Mouse (Mus musculus) embryonic facial prominence, embryonic 13.5 days (tissue): ENCODE data around the gene A930004D18Rik. TPM values are rescaled to one million over a fixed set of nuclear protein-coding genes. Genes with fewer than 3 reads are reported as not detected.

Source experiments
- ATAC-seq: fragments of 200-750 bp; cut with Nextera tagmentation; 2 replicates; pipeline ENCODE4 v1.8.0; 2017; ENCODE audit warnings: low read depth; ENCODE audit not compliant: insufficient number of reproducible peaks, insufficient read depth, low FRiP score, low TSS enrichment
- H3K27ac ChIP-seq: fragments of 300-500 bp; sonication (generic); 2 replicates; pipeline ENCODE4 v1.5.1; 2015; ENCODE audit warnings: moderate library complexity, mild to moderate bottlenecking, inconsistent platforms
- H3K27me3 ChIP-seq: fragments of 300-500 bp; sonication (generic); 2 replicates; pipeline ENCODE4 v1.6.1; 2015; ENCODE audit warnings: mild to moderate bottlenecking, inconsistent platforms
- H3K36me3 ChIP-seq: fragments of 300-500 bp; sonication (generic); 2 replicates; pipeline ENCODE4 v1.6.1; 2015; ENCODE audit warnings: mild to moderate bottlenecking, inconsistent platforms
- H3K4me1 ChIP-seq: fragments of 300-500 bp; sonication (generic); 2 replicates; pipeline ENCODE4 v1.6.1; 2015; ENCODE audit warnings: inconsistent platforms
- H3K4me2 ChIP-seq: fragments of 300-500 bp; sonication (generic); 2 replicates; pipeline ENCODE4 v1.6.1; 2015; ENCODE audit warnings: moderate library complexity, mild to moderate bottlenecking, inconsistent platforms
- H3K4me3 ChIP-seq: fragments of 300-500 bp; sonication (generic); 2 replicates; pipeline ENCODE4 v1.5.1; 2015; ENCODE audit warnings: mild to moderate bottlenecking, inconsistent platforms
- H3K9ac ChIP-seq: fragments of 300-500 bp; sonication (generic); 2 replicates; pipeline ENCODE4 v1.6.1; 2015; ENCODE audit warnings: mild to moderate bottlenecking, inconsistent platforms
- H3K9me3 ChIP-seq: fragments of 300-500 bp; sonication (generic); 2 replicates; pipeline ENCODE4 v1.6.1; 2016; ENCODE audit warnings: inconsistent platforms
- WGBS: fragments of 180-500 bp; shearing (Covaris S2); methylation state at CpG from one replicate; pipeline ENCODE4 v1.1.7; 2015; ENCODE audit warnings: mixed read lengths; 5-methylcytosine and 5-hydroxymethylcytosine counted together
- polyA plus RNA-seq: library from polyadenylated mRNA; unstranded; fragments of >200 nt; fragmentation: Nextera tagmentation; extraction: Ambion mirVana; gene quantifications from 2 replicates; pipeline ENCODE4 v1.2.1, GENCODE M21; 2015

Gene A930004D18Rik
- 13.7 and 15.0 TPM in 2 replicates for polyA plus RNA-seq

DNA sequence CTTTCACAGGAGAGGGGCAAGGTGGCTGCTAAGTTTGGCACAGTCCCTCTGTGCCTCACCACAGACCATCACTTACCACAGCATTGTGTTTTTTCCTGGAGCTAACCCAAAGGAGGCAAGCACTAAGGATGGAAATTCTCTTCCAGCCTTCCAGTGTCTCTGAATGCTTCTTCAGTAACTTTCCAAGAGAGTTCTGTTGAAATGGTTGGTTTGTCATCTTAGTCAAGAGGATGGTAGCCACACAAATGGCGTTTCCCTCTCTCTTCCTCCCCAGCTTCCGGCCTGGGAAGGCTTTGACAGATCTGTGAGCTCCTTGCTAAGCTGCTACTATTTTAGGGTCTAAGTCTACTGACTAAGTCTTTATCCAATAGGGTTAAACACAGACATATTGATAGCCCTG, at the start of gene A930004D18Rik:
Gene A930004D18Rik, minus strand, starts transcription at position 247 of the 400 bp plus-strand sequence.
- WGBS: 46% methylated on average over 2 of the region's 2 CpGs
- Histone ChIP-seq H3K4me3 (no peak within 1 kb of the TSS), H3K27ac (no peak within 1 kb of the TSS), H3K4me2 (no peak within 1 kb of the TSS), H3K27me3 (0 out of 2 replicates have a peak, but pooled peaks cover 3% of the 10 kb centered on the region), H3K4me1 (peaks cover 58% of the 10 kb centered on the region), H3K9me3 (no peaks in the 10 kb centered on the region), H3K9ac (no peak within 1 kb of the TSS), H3K36me3 (no peaks in the 10 kb centered on the region)
- no peak for ATAC-seq

DNA sequence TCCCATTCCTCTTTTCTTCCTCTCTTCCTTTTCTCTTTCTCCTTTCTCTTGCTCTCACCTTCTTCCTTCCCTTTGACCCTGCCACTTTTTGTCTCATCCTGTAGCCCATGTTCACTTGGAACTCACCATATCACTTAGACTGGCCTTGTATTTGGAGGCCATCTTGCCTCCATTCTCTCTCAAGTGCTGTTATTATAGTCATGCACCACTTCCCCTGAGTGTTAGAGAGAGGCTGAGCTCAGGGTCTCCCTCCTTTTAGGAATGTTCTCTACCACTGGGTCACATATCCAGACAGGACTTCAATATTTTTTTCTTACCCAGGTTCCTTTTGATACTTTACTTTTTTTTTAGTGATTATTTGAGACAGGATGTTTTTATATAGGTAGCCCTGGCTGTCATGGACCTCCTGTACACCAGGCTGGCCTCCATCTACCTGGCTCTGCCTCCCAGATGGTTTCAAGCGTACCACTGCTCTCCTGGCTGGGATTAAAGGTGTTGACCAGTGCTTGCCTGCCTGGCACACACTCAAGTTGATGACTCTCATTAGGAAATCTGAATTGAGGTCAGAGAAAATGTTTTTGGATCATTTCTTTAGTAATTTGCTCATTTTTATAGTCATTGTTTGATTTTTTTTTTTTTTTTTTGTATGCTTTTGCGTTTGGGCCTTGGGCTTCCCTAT, 42.8 kb upstream of the A930004D18Rik start:
- WGBS: 89% methylated on average over 2 of the region's 2 CpGs
- no peaks in the 10 kb centered on the region for H3K27me3 ChIP-seq
- no peak for ATAC-seq
- H3K4me3 ChIP-seq: no peak overlapping the region
- peaks cover 71% of the 10 kb centered on the region for H3K36me3 ChIP-seq
- H3K9ac ChIP-seq: no peak overlapping the region
- H3K4me1 ChIP-seq: no peaks in the 10 kb centered on the region
- H3K4me2 ChIP-seq: no peak overlapping the region
- H3K27ac ChIP-seq: no peak overlapping the region
- no peaks in the 10 kb centered on the region for H3K9me3 ChIP-seq

DNA sequence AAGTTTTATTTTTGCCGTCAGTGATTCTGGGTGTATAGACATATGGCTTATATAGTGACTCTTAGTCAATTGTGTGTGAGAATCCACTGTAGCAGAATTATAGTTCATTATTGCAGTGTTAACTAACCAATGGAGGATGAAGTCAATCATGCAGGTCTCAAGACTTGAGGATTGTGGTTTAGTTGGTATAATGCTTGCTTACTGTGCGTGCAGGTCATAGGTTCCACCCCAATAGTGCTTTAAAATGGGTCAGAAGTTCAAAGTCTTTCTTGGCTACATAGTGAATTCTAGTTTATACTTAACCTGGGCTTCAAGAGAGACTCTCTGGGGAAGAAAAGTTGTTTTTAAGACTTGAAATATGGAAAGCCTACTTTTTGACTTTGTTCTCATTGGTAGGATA, 34.4 kb upstream of the A930004D18Rik start:
- Histone ChIP-seq H3K9me3 (no peaks in the 10 kb centered on the region), H3K4me1 (no peaks in the 10 kb centered on the region; the same call in 1 of the 2 replicates), H3K27ac (no peak overlapping the region), H3K36me3 (peaks cover 44% of the 10 kb centered on the region), H3K27me3 (no peaks in the 10 kb centered on the region), H3K4me2 (no peak overlapping the region), H3K4me3 (no peak overlapping the region), H3K9ac (no peak overlapping the region)
- ATAC-seq: no peak
- WGBS: 93% methylated on average over 2 of the region's 2 CpGs

DNA sequence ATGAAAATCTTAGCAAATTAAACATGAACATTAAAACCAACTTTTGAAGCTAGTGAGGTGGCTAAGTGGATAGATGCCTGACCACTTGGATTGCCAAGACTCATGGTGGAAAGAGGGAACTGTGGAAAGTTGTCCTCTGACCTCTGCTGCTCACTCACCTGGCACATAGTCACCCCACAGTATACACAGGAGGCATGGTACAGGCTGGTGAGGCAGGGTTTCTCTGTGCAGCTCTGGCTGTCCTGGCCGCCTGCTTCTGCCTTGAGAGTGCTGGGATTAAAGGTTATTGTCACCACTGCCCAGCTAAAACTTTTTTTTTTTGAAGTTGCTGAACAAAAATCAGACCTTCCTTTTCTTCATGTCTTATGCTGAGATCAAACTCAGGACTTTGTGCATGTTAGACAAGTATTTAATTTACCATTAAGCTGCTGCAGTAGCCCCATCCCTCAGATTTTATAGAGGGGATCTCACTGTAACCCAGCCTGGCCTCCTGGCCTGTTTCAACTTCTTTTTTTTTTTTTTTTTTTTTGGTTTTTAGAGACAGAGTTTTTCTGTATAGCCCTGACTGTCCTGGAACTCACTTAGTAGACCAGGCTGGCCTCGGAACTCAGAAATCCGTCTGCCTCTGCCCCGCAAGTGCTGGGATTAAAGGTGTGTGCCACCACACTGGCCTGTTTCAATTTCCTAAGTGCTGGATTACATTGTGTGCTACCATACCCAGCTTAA, 30.7 kb upstream of the A930004D18Rik start:
- 87% methylated on average over 4 of the region's 4 CpGs for WGBS
- Histone ChIP-seq H3K9ac (no peak overlapping the region), H3K36me3 (peaks cover 18% of the 10 kb centered on the region), H3K4me3 (no peak overlapping the region), H3K9me3 (no peaks in the 10 kb centered on the region), H3K4me2 (no peak overlapping the region), H3K27me3 (no peaks in the 10 kb centered on the region), H3K4me1 (peaks cover 12% of the 10 kb centered on the region), H3K27ac (no peak overlapping the region; the same call in 1 of the 2 replicates)
- ATAC-seq: no peak

DNA sequence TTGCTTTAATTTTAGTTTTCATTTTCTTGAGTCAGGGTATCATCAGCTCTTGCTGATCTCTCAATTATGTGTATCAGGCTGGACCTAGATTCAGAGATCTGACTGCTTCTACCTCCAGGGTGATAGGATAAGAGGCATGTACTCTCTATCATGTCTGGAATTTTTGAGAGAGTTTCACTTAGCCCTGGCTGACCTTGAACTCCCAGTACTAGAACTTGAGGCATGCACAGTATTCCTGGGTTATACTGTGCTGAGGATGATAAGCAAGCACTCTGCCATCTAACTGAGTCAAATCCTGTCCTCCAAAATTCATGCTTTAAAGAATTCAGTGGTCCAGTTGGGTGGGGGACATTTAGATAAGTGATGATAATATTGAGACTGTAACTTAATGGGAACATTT, 28.9 kb upstream of the A930004D18Rik start:
- Histone ChIP-seq H3K27me3 (no peaks in the 10 kb centered on the region), H3K4me1 (peaks cover 12% of the 10 kb centered on the region), H3K36me3 (peaks cover 11% of the 10 kb centered on the region), H3K4me3 (0 out of 2 replicates have a peak overlapping the region, but pooled peaks have one; percentile 78), H3K4me2 (peak overlapping the region; percentile 75), H3K9ac (peak overlapping the region; percentile 98; the same call in 1 of the 2 replicates), H3K9me3 (no peaks in the 10 kb centered on the region), H3K27ac (no peak overlapping the region)
- ATAC-seq: no peak

DNA sequence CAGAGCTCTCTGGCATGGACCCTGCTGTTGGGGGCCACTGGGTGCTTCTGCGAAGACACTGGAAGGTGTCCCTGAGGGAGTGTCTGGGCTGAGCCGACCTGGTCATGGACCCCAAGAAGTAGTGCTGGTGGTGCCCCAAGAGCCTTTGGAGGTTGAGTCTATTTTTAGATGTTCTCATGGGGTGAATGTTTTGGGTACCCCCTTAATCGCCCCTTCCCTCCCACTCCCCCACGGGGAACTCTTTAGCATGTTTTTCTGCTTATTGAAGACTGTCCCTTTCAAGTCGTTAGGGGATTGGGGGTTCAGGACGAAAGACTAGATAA, 28.1 kb upstream of the A930004D18Rik start:
- H3K36me3 ChIP-seq: peaks cover 11% of the 10 kb centered on the region
- H3K27ac ChIP-seq: peak overlapping the region; percentile 99
- peak overlapping the region; percentile 75 for H3K4me2 ChIP-seq
- H3K27me3 ChIP-seq: no peaks in the 10 kb centered on the region
- WGBS: 2% methylated on average over 6 of the region's 6 CpGs
- H3K9ac ChIP-seq: peak overlapping the region; percentile 98
- peaks cover 12% of the 10 kb centered on the region for H3K4me1 ChIP-seq
- peak overlapping the region; percentile 78 for H3K4me3 ChIP-seq
- ATAC-seq: no peak
- H3K9me3 ChIP-seq: no peaks in the 10 kb centered on the region

DNA sequence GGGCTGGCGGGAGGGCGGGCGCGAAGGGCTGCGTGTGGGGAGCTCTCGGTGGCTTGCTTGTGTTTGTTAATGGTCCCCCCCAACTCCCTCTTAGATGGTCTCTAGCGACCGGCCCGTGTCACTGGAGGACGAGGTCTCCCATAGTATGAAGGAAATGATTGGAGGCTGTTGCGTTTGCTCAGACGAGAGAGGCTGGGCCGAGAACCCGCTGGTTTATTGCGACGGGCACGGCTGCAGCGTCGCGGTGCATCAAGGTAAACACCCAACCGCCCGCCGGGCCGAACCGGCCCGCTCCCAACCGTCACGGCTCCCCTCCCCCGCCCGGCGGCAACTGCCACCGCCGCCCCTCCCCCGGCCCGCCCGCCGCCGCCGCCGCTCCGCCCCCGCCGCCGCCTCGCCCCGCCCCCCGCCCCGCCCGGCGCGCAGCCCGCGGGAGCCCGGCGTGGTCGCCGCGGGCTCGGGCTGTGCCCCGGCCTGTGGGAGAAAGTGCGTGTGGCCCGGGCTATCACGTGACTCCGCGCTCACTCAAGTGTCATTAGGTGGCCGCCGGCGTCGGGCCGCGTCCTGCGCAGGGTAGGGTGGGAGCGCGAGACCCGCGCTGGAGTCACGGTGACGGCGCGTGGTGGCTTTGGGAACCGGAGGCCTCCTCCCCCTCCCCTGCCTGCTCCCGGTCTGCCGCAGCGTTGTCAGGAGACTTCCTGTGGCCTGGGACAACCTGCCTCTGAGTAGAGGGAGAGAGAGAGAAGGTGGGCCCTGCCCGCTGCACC, 27.6 kb upstream of the A930004D18Rik start:
- Histone ChIP-seq H3K36me3 (peaks cover 11% of the 10 kb centered on the region), H3K4me3 (peak overlapping the region; percentile 78)
- under 1% methylated on average over 48 of the region's 85 CpGs for WGBS

DNA sequence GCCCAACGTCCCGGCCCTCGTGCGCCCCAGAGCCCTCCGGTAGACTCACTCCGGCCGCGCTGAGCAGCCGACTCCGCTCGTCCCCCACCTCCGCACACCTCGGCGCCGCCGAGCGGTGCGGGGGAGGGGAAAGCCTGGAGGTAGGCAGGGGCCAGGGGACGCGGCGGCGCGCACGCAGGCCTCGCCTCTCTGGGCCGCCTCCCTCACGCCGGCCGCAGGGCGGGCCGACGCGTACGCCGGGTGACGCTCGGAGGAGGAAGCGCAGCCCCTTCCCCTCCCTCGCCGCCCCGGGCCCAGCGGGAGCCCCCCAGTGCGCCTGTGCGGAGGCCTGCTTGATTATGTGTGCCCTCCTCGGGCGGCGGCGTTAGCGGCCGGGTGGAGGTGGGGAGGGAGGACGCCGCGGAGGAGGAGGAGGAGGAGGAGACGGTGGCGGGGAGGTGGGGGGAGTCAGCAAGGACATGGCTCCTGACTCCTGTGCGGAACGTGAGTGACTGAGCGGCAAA, 26.9 kb upstream of the A930004D18Rik start:
- no peaks in the 10 kb centered on the region for H3K27me3 ChIP-seq
- H3K4me2 ChIP-seq: peak overlapping the region; percentile 75
- ATAC-seq: peak; percentile 98
- H3K4me3 ChIP-seq: peak overlapping the region; percentile 78
- peak overlapping the region; percentile 99 for H3K27ac ChIP-seq
- H3K36me3 ChIP-seq: peaks cover 9% of the 10 kb centered on the region
- no peaks in the 10 kb centered on the region for H3K9me3 ChIP-seq
- under 1% methylated on average over 46 of the region's 58 CpGs for WGBS
- H3K9ac ChIP-seq: peak overlapping the region; percentile 98
- H3K4me1 ChIP-seq: peaks cover 12% of the 10 kb centered on the region

More for the DNA sequence above, 27.6 kb upstream of the A930004D18Rik start:
- Histone ChIP-seq H3K9ac (peak overlapping the region; percentile 98), H3K27ac (peak overlapping the region; percentile 99), H3K4me2 (peak overlapping the region; percentile 75), H3K27me3 (no peaks in the 10 kb centered on the region), H3K9me3 (no peaks in the 10 kb centered on the region), H3K4me1 (peaks cover 12% of the 10 kb centered on the region)
- ATAC-seq: peak; percentile 24

DNA sequence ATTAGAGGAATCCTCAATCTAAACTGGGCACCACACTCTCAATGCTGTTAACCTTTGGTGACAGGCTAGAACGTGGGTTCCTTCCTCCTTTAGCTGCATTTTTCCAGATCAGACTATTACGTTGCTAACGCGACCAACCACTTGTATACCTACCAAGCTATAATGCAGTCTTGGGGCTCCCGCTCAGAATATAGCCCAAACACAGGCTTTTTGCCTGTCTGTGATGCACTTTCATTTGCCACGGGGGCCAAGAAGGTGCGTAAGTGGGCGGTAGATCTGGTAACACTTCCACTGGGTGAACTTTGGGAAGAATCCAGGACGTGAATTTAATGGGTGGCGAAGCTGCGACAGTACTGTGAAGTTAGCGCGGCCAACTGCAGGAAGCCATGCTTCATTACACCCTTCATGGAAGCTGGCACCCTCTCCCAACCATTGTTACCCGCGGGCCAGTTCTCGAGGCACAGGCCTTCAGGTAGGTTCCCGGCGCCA, 26.3 kb upstream of the A930004D18Rik start:
- H3K4me1 ChIP-seq: peaks cover 12% of the 10 kb centered on the region
- no peaks in the 10 kb centered on the region for H3K27me3 ChIP-seq
- peak overlapping the region; percentile 98 for H3K9ac ChIP-seq
- peak overlapping the region; percentile 75 for H3K4me2 ChIP-seq
- WGBS: under 1% methylated on average over 18 of the region's 18 CpGs
- peak; percentile 57 for ATAC-seq
- H3K27ac ChIP-seq: peak overlapping the region; percentile 99
- H3K4me3 ChIP-seq: peak overlapping the region; percentile 78
- peaks cover 9% of the 10 kb centered on the region for H3K36me3 ChIP-seq
- H3K9me3 ChIP-seq: no peaks in the 10 kb centered on the region

DNA sequence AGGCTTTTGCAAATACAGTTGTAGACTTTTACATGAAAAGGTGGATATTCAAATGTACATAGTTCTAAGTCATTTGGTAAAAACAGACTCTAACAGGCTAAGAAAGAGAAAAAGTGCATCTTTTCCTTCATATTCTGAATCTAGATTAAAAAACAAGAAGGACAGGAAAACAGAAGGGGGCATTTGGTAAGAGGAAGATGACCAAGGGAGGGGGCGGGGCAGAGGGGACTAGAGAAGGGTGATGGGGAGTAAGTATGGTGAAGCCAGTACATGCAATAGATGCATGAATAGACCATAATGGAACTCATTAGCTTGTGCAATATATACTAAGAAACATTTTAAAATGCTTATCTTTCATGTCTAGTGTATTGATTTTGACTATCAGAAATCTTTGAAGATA, 22.9 kb upstream of the A930004D18Rik start:
- Histone ChIP-seq H3K4me2 (no peak overlapping the region), H3K4me1 (peaks cover 3% of the 10 kb centered on the region; the same call in 1 of the 2 replicates), H3K36me3 (no peaks in the 10 kb centered on the region), H3K9ac (no peak overlapping the region), H3K9me3 (no peaks in the 10 kb centered on the region), H3K4me3 (no peak overlapping the region), H3K27me3 (no peaks in the 10 kb centered on the region), H3K27ac (no peak overlapping the region)
- 82% methylated on average over 1 of the region's 1 CpGs for WGBS
- ATAC-seq: no peak

DNA sequence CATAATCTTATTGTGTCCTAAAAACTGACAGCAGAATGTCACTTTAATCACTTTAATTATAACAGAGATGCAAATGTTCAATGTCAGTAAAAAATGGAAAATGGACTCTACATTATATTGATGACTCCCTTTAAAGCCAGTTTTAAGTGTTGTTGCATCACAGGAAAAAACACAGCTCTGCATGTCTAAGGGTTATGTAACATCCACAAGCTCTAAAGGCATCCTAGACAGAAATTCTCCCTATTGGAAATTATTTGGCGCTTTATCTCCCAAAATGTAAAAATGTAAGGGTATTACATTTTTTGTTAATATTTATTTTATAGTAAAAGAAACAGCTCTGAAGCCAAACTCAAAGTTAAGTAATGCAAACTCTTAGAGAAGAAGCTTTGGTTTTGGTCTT, 22.4 kb upstream of the A930004D18Rik start:
- Histone ChIP-seq H3K9me3 (no peaks in the 10 kb centered on the region), H3K4me2 (no peak overlapping the region), H3K4me1 (peaks cover 6% of the 10 kb centered on the region), H3K4me3 (no peak overlapping the region), H3K36me3 (no peaks in the 10 kb centered on the region), H3K27ac (no peak overlapping the region), H3K9ac (no peak overlapping the region), H3K27me3 (no peaks in the 10 kb centered on the region)
- ATAC-seq: no peak
- whole genome bisulfite sequencing: 86% methylated on average over 1 of the region's 1 CpGs
